Mouse (Mus musculus): Measurements from ENCODE around the gene Pde3a.
A peak's percentile ranks its signal among the peaks of the same experiment; 100 is the strongest.
"Not testable (repeated sequence)": the region's sequence is repeated elsewhere in the genome, so short reads cannot be mapped to it uniquely, and the experiment has no call there.

Pde3a gene

GRCm38 (mm10) chr6:141267888-141268570 lies 19.0 kb downstream of the Pde3a start:
- DNase-seq, result no peak

- no peak for DNase-seq
Measured at GRCm38 (mm10) chr6:141268871-141269270, 19.8 kb downstream of the Pde3a start.

- no peak for DNase-seq
Measured at GRCm38 (mm10) chr6:141271133-141271532, 22.1 kb downstream of the Pde3a start.

GRCm38 (mm10) chr6:141271579-141271978 lies 22.5 kb downstream of the Pde3a start:
- no peak for DNase-seq

DNA sequence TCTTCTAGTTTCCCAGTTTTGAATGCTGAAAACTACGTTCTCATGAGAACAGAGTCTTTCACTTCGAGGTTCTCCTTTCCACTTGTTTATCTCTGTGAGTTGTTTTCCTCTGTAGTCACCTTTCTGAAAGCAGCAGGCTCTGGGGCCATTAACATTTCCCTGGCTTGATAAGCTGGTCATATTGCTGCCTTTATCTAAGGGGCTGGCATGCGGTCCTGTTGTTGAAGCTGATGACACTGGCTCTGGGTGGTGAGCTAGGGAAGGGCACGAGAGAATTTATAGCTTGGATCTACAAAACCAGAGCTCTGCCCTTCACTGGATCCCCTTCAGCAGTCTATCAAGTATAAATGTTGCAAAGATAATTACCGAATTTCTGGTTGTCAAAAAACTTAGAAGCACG lies 24.6 kb downstream of the Pde3a start:
- no peak for DNase-seq

GRCm38 (mm10) chr6:141281685-141282084 lies 32.6 kb downstream of the Pde3a start:
- DNase-seq, result no peak

GRCm38 (mm10) chr6:141282796-141283195 lies 33.7 kb downstream of the Pde3a start:
- DNase-seq, result no peak

- DNase-seq, result no peak
Measured at GRCm38 (mm10) chr6:141291195-141291594, 42.1 kb downstream of the Pde3a start.

GRCm38 (mm10) chr6:141292826-141293459 lies 43.9 kb downstream of the Pde3a start:
- no peak for DNase-seq

GRCm38 (mm10) chr6:141293460-141293853 lies 44.4 kb downstream of the Pde3a start:
- no peak for DNase-seq

DNA sequence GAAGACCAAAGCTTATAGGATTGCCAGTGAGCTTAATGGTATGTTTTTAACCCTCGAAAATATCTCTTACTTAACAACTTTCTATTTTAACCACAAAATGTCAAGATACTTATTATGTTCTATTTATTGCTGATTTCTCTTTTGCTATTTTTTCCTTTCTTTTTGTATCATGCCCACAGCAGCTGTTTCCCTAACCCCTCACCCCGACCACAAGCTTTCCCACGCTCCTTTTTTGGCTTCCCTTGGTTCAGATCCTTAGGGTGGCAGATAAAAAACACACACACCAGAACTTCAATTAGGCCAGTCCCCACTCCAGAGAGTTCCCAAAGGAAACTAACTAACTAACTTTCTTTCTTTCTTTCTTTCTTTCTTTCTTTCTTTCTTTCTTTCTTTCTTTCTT lies 46.2 kb downstream of the Pde3a start:
- DNase-seq, result no peak

GRCm38 (mm10) chr6:141301750-141302748 lies 53.0 kb downstream of the Pde3a start:
- DNase-seq, result no peak

- DNase-seq, result no peak
Measured at GRCm38 (mm10) chr6:141302842-141303241, 53.8 kb downstream of the Pde3a start.

GRCm38 (mm10) chr6:141307326-141307725 lies 58.3 kb downstream of the Pde3a start:
- DNase-seq, result no peak

DNA sequence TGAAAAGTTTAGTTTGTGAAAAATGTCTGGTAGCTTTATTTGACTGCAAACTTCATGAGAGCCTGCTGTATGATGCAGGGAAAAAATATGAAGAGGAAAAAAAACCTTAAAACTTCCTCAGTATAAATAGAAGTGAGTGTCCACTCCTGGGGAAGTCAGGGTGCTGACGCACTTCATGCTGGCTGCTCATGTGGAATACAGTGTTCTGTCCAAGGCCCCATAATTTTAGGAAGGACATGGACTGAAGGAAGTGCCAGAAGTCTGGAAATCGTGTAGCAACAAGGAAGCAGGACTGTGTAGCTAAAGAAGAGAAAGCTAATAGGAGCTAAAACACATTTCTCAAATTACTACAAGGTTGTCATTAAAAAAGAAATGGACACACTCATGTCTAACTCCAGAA lies 59.4 kb downstream of the Pde3a start:
- DNase-seq, result no peak

DNA sequence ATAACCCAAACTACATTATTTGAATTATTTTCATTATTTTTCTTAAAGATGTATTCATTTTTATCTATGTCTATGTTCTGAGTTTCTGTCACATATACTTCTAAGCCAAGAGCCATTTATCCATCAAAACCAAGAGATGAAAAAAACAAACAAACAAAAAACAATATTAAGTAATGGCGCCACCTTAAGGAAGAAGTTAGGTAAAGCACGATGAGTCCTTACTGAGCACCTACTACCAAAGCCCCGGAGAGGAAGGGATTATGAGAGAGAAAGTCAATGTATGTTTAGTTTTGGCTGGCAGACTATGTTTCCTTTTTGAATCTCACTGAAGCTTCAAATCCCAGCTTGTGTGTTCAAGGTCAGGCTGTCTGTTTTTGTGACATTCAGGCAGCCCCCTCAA lies 60.8 kb downstream of the Pde3a start:
- DNase-seq, result peak; percentile 35

- DNase-seq, result no peak
Measured at GRCm38 (mm10) chr6:141310351-141310750, 61.3 kb downstream of the Pde3a start.

DNA sequence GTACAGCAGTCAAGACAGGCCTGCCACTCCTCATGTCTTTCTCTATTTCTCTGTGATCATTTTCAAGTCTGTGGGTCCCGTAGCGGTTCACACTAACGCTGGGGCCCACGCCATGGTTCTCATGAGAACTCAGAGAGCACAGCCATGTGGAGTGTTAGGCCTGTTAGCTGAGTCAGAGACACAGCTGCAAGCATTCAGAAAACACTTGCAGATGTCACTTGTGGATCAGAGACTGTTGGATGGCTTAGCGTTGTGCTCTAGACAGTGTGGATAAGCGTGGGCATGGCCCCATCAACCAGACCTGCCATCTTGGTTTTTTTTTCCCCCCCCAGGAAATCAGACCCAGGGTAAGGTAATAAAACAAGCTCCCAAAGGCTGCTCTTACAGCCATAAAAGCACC lies 62.5 kb downstream of the Pde3a start:
- no peak for DNase-seq

DNA sequence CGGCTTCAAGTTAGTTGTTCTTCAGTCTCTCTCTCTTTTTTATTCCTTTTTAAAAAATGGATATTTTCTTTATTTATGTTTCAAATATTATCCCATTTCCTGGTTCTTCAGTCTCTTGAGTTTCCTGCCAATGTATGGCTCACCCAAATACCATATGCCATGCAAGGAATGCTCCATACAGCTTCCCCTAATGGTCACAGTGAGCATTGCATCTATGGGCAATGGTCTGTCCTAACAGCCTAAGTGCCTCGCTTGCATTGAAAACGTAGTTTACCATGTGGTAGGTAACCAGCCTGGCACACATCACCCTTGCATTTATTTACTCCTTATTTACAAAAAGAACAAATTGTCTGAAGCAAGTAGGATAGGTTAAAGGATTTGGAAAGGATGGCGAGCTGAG lies 64.0 kb downstream of the Pde3a start:
- DNase-seq, result no peak

- no peak for DNase-seq
Measured at GRCm38 (mm10) chr6:141318440-141318839, 69.4 kb downstream of the Pde3a start.

- peak; percentile 34 for DNase-seq
Measured at GRCm38 (mm10) chr6:141321253-141321652, 72.2 kb downstream of the Pde3a start.

- DNase-seq, result no peak
Measured at GRCm38 (mm10) chr6:141322961-141323360, 73.9 kb downstream of the Pde3a start.

- not testable (repeated sequence) for DNase-seq
Measured at GRCm38 (mm10) chr6:141327134-141327533, 78.1 kb downstream of the Pde3a start.

GRCm38 (mm10) chr6:141328071-141328470 lies 79.0 kb downstream of the Pde3a start:
- no peak for DNase-seq
